Mouse (Mus musculus) CH12.LX (cell line): ENCODE data around the gene Slc48a1. TPM values are rescaled to one million over a fixed set of nuclear protein-coding genes. Genes with fewer than 3 reads are reported as not detected.

Experiments
- DNase-seq: peaks from one replicate; pipeline ENCODE4 v3.0.0-alpha.2; 2013; ENCODE audit errors: extremely low read depth
- H3K27ac ChIP-seq: 2 replicates; pipeline ENCODE4 v1.5.1; 2012; ENCODE audit warnings: low read depth, mild to moderate bottlenecking, control low read depth, moderate library complexity; ENCODE audit not compliant: insufficient read depth
- H3K27me3 ChIP-seq: replicated peaks from 2 replicates; pipeline ENCODE3; 2012; ENCODE audit warnings: inconsistent platforms
- H3K36me3 ChIP-seq, 2 experiments: replicated peaks in 1 of 2; 2 replicates each; pipeline versions ENCODE3 to v1.6.1; 2012; ENCODE audit warnings: inconsistent platforms in 1 of 2, low read length in 1 of 2, mild to moderate bottlenecking in 1 of 2, mixed read lengths in 1 of 2, moderate library complexity in 1 of 2; ENCODE audit not compliant: control insufficient read depth in 1 of 2, insufficient read depth in 1 of 2
- H3K4me1 ChIP-seq, 2 experiments: 2 replicates each; pipeline ENCODE4 v1.6.1; 2012; ENCODE audit warnings: inconsistent platforms in 1 of 2, moderate library complexity in 1 of 2; ENCODE audit not compliant: insufficient read depth in 2 of 2, control insufficient read depth in 1 of 2
- H3K4me2 ChIP-seq: 2 replicates; pipeline ENCODE4 v1.6.1; 2012; ENCODE audit warnings: low read depth, mild to moderate bottlenecking, control low read depth; ENCODE audit not compliant: poor library complexity, insufficient read depth, severe bottlenecking
- H3K4me3 ChIP-seq, 3 experiments: fragments of 150-350 bp in 1 of 3; sonication (generic) in 1 of 3; replicated peaks in 1 of 3; 2 replicates each; pipeline versions ENCODE3 to v1.5.1; 2011 to 2012; ENCODE audit warnings: low read depth in 2 of 3, low read length in 2 of 3, mild to moderate bottlenecking in 2 of 3, moderate library complexity in 2 of 3, control low read depth in 1 of 3, improper control_type of control experiment in 1 of 3, inconsistent platforms in 1 of 3, mixed read lengths in 1 of 3; ENCODE audit not compliant: poor library complexity in 1 of 3
- H3K79me2 ChIP-seq: replicated peaks from 2 replicates; pipeline ENCODE4 v1.6.1; 2012; ENCODE audit warnings: mild to moderate bottlenecking, moderate library complexity; ENCODE audit not compliant: control insufficient read depth, poor library complexity, insufficient read depth, severe bottlenecking; ENCODE audit errors: extremely low read depth
- H3K9ac ChIP-seq: 2 replicates; pipeline ENCODE4 v1.6.1; 2012; ENCODE audit warnings: low read depth, mild to moderate bottlenecking, control low read depth, moderate library complexity; ENCODE audit not compliant: insufficient read depth
- H3K9me3 ChIP-seq: replicated peaks from 2 replicates; pipeline ENCODE3; 2012; ENCODE audit warnings: low read length, inconsistent platforms, mixed read lengths
- BHLHE40 ChIP-seq: IDR thresholded peaks from 2 replicates; pipeline ENCODE4 v1.6.1; 2011; ENCODE audit warnings: mild to moderate bottlenecking, low read depth, low read length, improper control_type of control experiment
- CHD2 ChIP-seq: IDR thresholded peaks from 2 replicates; pipeline ENCODE4 v1.6.1; 2011; ENCODE audit warnings: low read length, improper control_type of control experiment
- E2F4 ChIP-seq: IDR thresholded peaks from 2 replicates; pipeline ENCODE4 v1.6.1; 2011; ENCODE audit warnings: low read depth, low read length, improper control_type of control experiment; ENCODE audit not compliant: insufficient replicate concordance
- EP300 ChIP-seq: IDR thresholded peaks from 2 replicates; pipeline ENCODE4 v1.6.1; 2011; ENCODE audit warnings: low read length, improper control_type of control experiment
- ETS1 ChIP-seq: conservative IDR thresholded peaks from 2 replicates; pipeline ENCODE4 v1.6.1; 2012; ENCODE audit warnings: low read depth, mild to moderate bottlenecking, inconsistent platforms, low read length, improper control_type of control experiment, moderate library complexity
- HCFC1 ChIP-seq: IDR thresholded peaks from 2 replicates; pipeline ENCODE4 v1.6.1; 2012; ENCODE audit warnings: low read depth, mild to moderate bottlenecking, inconsistent platforms, low read length, improper control_type of control experiment
- IRF4 ChIP-seq: IDR thresholded peaks from 2 replicates; pipeline ENCODE4 v1.6.1; 2014; ENCODE audit warnings: low read depth, mild to moderate bottlenecking, inconsistent platforms, low read length, improper control_type of control experiment
- KAT2A ChIP-seq: IDR thresholded peaks from 2 replicates; pipeline ENCODE4 v1.6.1; 2012; ENCODE audit warnings: low read length, improper control_type of control experiment, inconsistent platforms; ENCODE audit not compliant: insufficient replicate concordance
- MAX ChIP-seq: IDR thresholded peaks from 2 replicates; pipeline ENCODE4 v1.6.1; 2011; ENCODE audit warnings: low read length, improper control_type of control experiment
- MAZ ChIP-seq: IDR thresholded peaks from 2 replicates; pipeline ENCODE4 v1.6.1; 2012; ENCODE audit warnings: low read depth, mild to moderate bottlenecking, inconsistent platforms, low read length, improper control_type of control experiment, moderate library complexity
- MYC ChIP-seq: IDR thresholded peaks from 2 replicates; pipeline ENCODE4 v1.6.1; 2011; ENCODE audit warnings: low read depth, mild to moderate bottlenecking, improper control_type of control experiment, low read length
- NELFE ChIP-seq: IDR thresholded peaks from 2 replicates; pipeline ENCODE4 v1.6.1; 2011; ENCODE audit warnings: low read depth, low read length, improper control_type of control experiment
- NRF1 ChIP-seq: IDR thresholded peaks from 2 replicates; pipeline ENCODE4 v1.6.1; 2014; ENCODE audit warnings: low read depth, mild to moderate bottlenecking, inconsistent platforms, low read length, improper control_type of control experiment, moderate library complexity
- POLR2A ChIP-seq: IDR thresholded peaks from 2 replicates; pipeline ENCODE4 v1.6.1; 2011; ENCODE audit warnings: low read depth, mild to moderate bottlenecking, improper control_type of control experiment, low read length
- SIN3A ChIP-seq: IDR thresholded peaks from 2 replicates; pipeline ENCODE4 v1.6.1; 2012; ENCODE audit warnings: low read length, improper control_type of control experiment, inconsistent platforms
- USF2 ChIP-seq: conservative IDR thresholded peaks from 2 replicates; pipeline ENCODE4 v1.6.1; 2011; ENCODE audit warnings: low read depth, low read length, improper control_type of control experiment
- ZKSCAN1 ChIP-seq: IDR thresholded peaks from 2 replicates; pipeline ENCODE4 v1.6.1; 2012; ENCODE audit warnings: low read depth, inconsistent platforms, low read length, improper control_type of control experiment, borderline replicate concordance
- ZNF384 ChIP-seq: IDR thresholded peaks from 2 replicates; pipeline ENCODE4 v1.6.1; 2012; ENCODE audit warnings: low read depth, low read length, improper control_type of control experiment, inconsistent platforms
- dilution Hi-C: fragments of 300-500 bp; cut with MboI; formaldehyde crosslinking; loops from 2 replicates; pipeline ENCODE4 v1.14.3; 2020; ENCODE audit warnings: low sequenced_read_pairs; ENCODE audit not compliant: extremely low pct_unique_long_range_greater_than_20kb, extremely low pct_ligation_motif_present
- in situ Hi-C: fragments of 300-500 bp; cut with MboI; formaldehyde crosslinking; loops from 3 replicates; pipeline ENCODE4 v1.14.3; 2019; ENCODE audit warnings: low sequenced_read_pairs, low pct_ligation_motif_present, low pct_unique_long_range_greater_than_20kb, mixed read lengths
- polyA plus RNA-seq: library from polyadenylated mRNA; unstranded; fragments of >175 nt; gene quantifications from 2 replicates; pipeline ENCODE4 v1.2.1, GENCODE M21; 2012; ENCODE audit warnings: low read depth; ENCODE audit not compliant: insufficient read length
- total RNA-seq, 2 experiments: library from RNA; depleted of rRNA; stranded (reverse); fragments of 300-350 nt in 1 of 2; fragments of >200 nt in 1 of 2; gene quantifications; 2 replicates each; pipeline ENCODE4 v1.2.3; 2012 to 2014

Slc48a1 gene
- total and polyA plus RNA-seq, 3 experiments = 23.2 to 56.0 (median 39.4) TPM

- Histone ChIP-seq H3K4me2 (peak overlapping the region; percentile 17; the same call in 1 of the 2 replicates), H3K4me3 (no peak overlapping the region), H3K9me3 (no peaks in the 10 kb centered on the region), H3K27me3 (no peaks in the 10 kb centered on the region), H3K36me3 (no peaks in the 10 kb centered on the region)
- TF ChIP-seq MAX (no peak), KAT2A (no peak), SIN3A (no peak), MYC (no peak), MAZ (peak; percentile 79), IRF4 (peak; percentile 67; the same call in 1 of the 2 replicates), ZNF384 (no peak), NRF1 (no peak), NELFE (0 out of 2 replicates have a peak, but pooled peaks have one; percentile 5), BHLHE40 (no peak), POLR2A (0 out of 2 replicates have a peak, but pooled peaks have one; percentile 16), CHD2 (0 out of 2 replicates have a peak, but pooled peaks have one; percentile 21), ZKSCAN1 (no peak), EP300 (peak; percentile 37; the same call in 1 of the 2 replicates), USF2 (no peak), ETS1 (peak; percentile 14; the same call in 1 of the 2 replicates), E2F4 (no peak), HCFC1 (no peak)
- TF ChIP-seq, all 38 proteins: peak for 7
- H3K27ac ChIP-seq = peak overlapping the region; percentile 74
- dilution Hi-C loops (no loop called here), in situ Hi-C loops (loop anchor here (25.0 kb wide), 1 partner anchor 375 kb away; no protein-coding TSS in a partner anchor)
- no peak for DNase-seq
- H3K79me2 ChIP-seq = no peaks in the 10 kb centered on the region
- H3K9ac ChIP-seq = peak overlapping the region; percentile 15; the same call in 1 of the 2 replicates
- peaks cover 37 to 67% of the 10 kb centered on the region in 2 experiments for H3K4me1 ChIP-seq
Measured at GRCm38 (mm10) chr15:97837491-97838061, 59.3 kb downstream of the Slc48a1 start.

- no peaks in the 10 kb centered on the region for H3K36me3 ChIP-seq
- H3K4me3 ChIP-seq = no peak overlapping the region
- no peak for TF ChIP-seq MAX
- in situ Hi-C loops = loop anchor here (25.0 kb wide), 1 partner anchor 376 kb away; no protein-coding TSS in a partner anchor
- no peak overlapping the region for H3K4me2 ChIP-seq
- peaks cover 38 to 74% of the 10 kb centered on the region in 2 experiments for H3K4me1 ChIP-seq
- H3K79me2 ChIP-seq = no peaks in the 10 kb centered on the region
- H3K27me3 ChIP-seq = no peaks in the 10 kb centered on the region
- no peak overlapping the region for H3K27ac ChIP-seq
- dilution Hi-C loops = no loop called here
- H3K9me3 ChIP-seq = no peaks in the 10 kb centered on the region
- DNase-seq = no peak
- H3K9ac ChIP-seq = no peak overlapping the region
Measured at GRCm38 (mm10) chr15:97838395-97838794, 60.1 kb downstream of the Slc48a1 start.
